Mouse (Mus musculus): ENCODE results near the gene Sesn1. TPM values are rescaled to one million over a fixed set of nuclear protein-coding genes. Genes with fewer than 3 reads are reported as not detected.

The Sesn1 gene
- polyA plus RNA-seq (2014; fragmentation: Illumina TruSeq; extraction: RNeasy Lipid Tissue Mini Kit (QIAGEN cat#74804); ENCODE audit: low read depth, low replicate concordance), result 26.4 TPM

GRCm38 (mm10) chr10:41809771-41810563 lies at the start of gene Sesn1, which contains the start of gene Cep57l1:
TSS of gene Sesn1 (plus strand) at chr10:41809935.
TSS of gene Cep57l1 (minus strand) at chr10:41809871.

Other genes with a start within 250 kb of the Sesn1 start
- gene Ccdc162, start 93.3 kb upstream of the Sesn1 start, polyA plus RNA-seq (2014; fragmentation: Illumina TruSeq; extraction: RNeasy Lipid Tissue Mini Kit (QIAGEN cat#74804); ENCODE audit: low read depth, low replicate concordance), result 0.47 TPM
- 8.6 TPM for gene Cep57l1, start 64 bp upstream of the Sesn1 start, polyA plus RNA-seq (2014; fragmentation: Illumina TruSeq; extraction: RNeasy Lipid Tissue Mini Kit (QIAGEN cat#74804); ENCODE audit: low read depth, low replicate concordance)
- gene Armc2, start 208.5 kb downstream of the Sesn1 start, polyA plus RNA-seq (2014; fragmentation: Illumina TruSeq; extraction: RNeasy Lipid Tissue Mini Kit (QIAGEN cat#74804); ENCODE audit: low read depth, low replicate concordance), result 0.98 TPM